Mouse (Mus musculus) megakaryocyte, embryonic 14.5 days (primary cell): ENCODE results near the gene Bud31. TPM values are rescaled to one million over a fixed set of nuclear protein-coding genes. Genes with fewer than 3 reads are reported as not detected.

ENCODE experiments used
- H3K27me3 ChIP-seq: replicated peaks from 2 replicates; pipeline ENCODE3; 2012; ENCODE audit warnings: inconsistent platforms
- H3K36me3 ChIP-seq: replicated peaks from 2 replicates; pipeline ENCODE3; 2012; ENCODE audit warnings: low read length, inconsistent platforms, mixed read lengths
- H3K4me1 ChIP-seq: 2 replicates; pipeline ENCODE4 v1.6.1; 2012; ENCODE audit warnings: inconsistent platforms
- H3K4me3 ChIP-seq: replicated peaks from 2 replicates; pipeline ENCODE3; 2012; ENCODE audit warnings: moderate library complexity, mild to moderate bottlenecking, inconsistent platforms
- H3K9me3 ChIP-seq: 2 replicates; pipeline ENCODE4 v1.6.1; 2012; ENCODE audit warnings: inconsistent platforms
- FLI1 ChIP-seq: IDR thresholded peaks from 2 replicates; pipeline ENCODE4 v1.6.1; 2012; ENCODE audit warnings: low read length, inconsistent platforms, mixed read lengths
- GATA1 ChIP-seq: IDR thresholded peaks from 3 replicates; pipeline ENCODE4 v1.6.1; 2012; ENCODE audit warnings: mixed read lengths, low read length, inconsistent platforms, borderline replicate concordance
- polyA plus RNA-seq: library from polyadenylated mRNA; stranded (reverse); fragments of >175 nt; gene quantifications from 2 replicates; pipeline ENCODE4 v1.2.3, GENCODE M21; 2012; ENCODE audit warnings: low replicate concordance; ENCODE audit not compliant: insufficient read depth

The Bud31 gene
- polyA plus RNA-seq, 1 experiment: 13.8 TPM

DNA sequence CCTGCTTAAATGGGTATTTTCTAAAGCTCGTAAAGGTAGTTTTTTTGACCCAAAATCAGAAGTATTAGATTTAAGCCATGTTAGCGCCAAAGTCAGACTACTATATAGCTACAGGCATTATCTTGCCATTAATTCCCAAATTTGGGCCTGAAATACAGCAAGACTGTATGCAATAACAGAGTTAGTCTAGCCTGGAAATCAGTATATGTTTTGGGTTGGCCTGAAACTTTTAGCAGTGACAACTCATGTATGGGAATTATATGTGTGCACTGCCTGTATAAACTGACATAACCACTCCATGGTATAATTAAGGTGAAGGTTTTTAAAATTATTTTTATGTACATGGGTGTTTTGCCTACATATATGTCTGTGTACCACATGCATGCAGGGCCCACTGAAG is 51.8 kb downstream of the Bud31 start, which contains the start of gene Atp5j2:
Gene Atp5j2 (minus strand): TSS at position 101 of the 400 bp plus-strand sequence.
- H3K4me3 ChIP-seq: peak within 1 kb of the TSS; percentile 96
- H3K27me3 ChIP-seq: no peaks in the 10 kb centered on the region
- TF ChIP-seq GATA1 (no peak), FLI1 (no peak)
- H3K36me3 ChIP-seq: peaks cover 56% of the 10 kb centered on the region
- no peaks in the 10 kb centered on the region for H3K9me3 ChIP-seq
- peaks cover 41% of the 10 kb centered on the region for H3K4me1 ChIP-seq

Other genes with a start within 250 kb of the Bud31 start
- 3.2 and 3.6 TPM in 2 replicates for gene Smurf1, start 174.5 kb upstream of the Bud31 start, polyA plus RNA-seq
- 1.6 TPM in 1 of 2 replicates, not detected in the other for gene Gm4871, start 107.6 kb upstream of the Bud31 start, polyA plus RNA-seq
- not detected in 2 replicates for gene 1700018F24Rik, start 97.4 kb upstream of the Bud31 start, polyA plus RNA-seq
- 25.4 and 41.5 TPM in 2 replicates for gene Arpc1a, start 56.5 kb upstream of the Bud31 start, polyA plus RNA-seq
- gene Kpna7, start 56.3 kb upstream of the Bud31 start, polyA plus RNA-seq: not detected in 2 replicates
- 1,949 and 2,538 TPM in 2 replicates for gene Arpc1b, start 26.1 kb upstream of the Bud31 start, polyA plus RNA-seq
- 63.5 and 118 TPM in 2 replicates for gene Pdap1, start 124 bp upstream of the Bud31 start, polyA plus RNA-seq
- 9.4 and 10.7 TPM in 2 replicates for gene Ptcd1, start 26.7 kb downstream of the Bud31 start, polyA plus RNA-seq
- gene Cpsf4, start 26.9 kb downstream of the Bud31 start, polyA plus RNA-seq: 43.6 and 53.5 TPM in 2 replicates
- gene Atp5j2, start 51.7 kb downstream of the Bud31 start, polyA plus RNA-seq: 3.0 and 56.7 TPM in 2 replicates
- 5.3 TPM in 1 of 2 replicates, not detected in the other for gene Zkscan14, start 61.5 kb downstream of the Bud31 start, polyA plus RNA-seq
- gene Zkscan5, start 64.2 kb downstream of the Bud31 start, polyA plus RNA-seq: 0.84 and 1.00 TPM in 2 replicates
- 10.5 and 20.8 TPM in 2 replicates for gene Zfp655, start 91.4 kb downstream of the Bud31 start, polyA plus RNA-seq
- 16.1 and 17.4 TPM in 2 replicates for gene Zscan25, start 140.1 kb downstream of the Bud31 start, polyA plus RNA-seq
- gene Cyp3a57, start 204.9 kb downstream of the Bud31 start, polyA plus RNA-seq: not detected in 2 replicates